Mouse (Mus musculus) lung, embryonic 14.5 days (tissue): ENCODE measurements around the gene Slc22a20. TPM values are rescaled to one million over a fixed set of nuclear protein-coding genes. Genes with fewer than 3 reads are reported as not detected.

Experiments
- ATAC-seq: fragments of 200-750 bp; cut with Nextera tagmentation; 2 replicates; pipeline ENCODE4 v1.8.0; 2017; ENCODE audit warnings: mild to moderate bottlenecking, moderate TSS enrichment, moderate library complexity; ENCODE audit not compliant: insufficient read depth
- DNase-seq: peaks from one replicate; pipeline ENCODE4 v3.0.0-alpha.2; 2015
- H3K27ac ChIP-seq: fragments of 300-500 bp; sonication (generic); 2 replicates; pipeline ENCODE4 v1.5.1; 2014; ENCODE audit warnings: low read depth, mild to moderate bottlenecking, moderate library complexity
- H3K27me3 ChIP-seq: fragments of 300-500 bp; sonication (generic); 2 replicates; pipeline ENCODE4 v1.6.1; 2014; ENCODE audit warnings: low read length, control low read depth; ENCODE audit not compliant: insufficient read depth
- H3K36me3 ChIP-seq: fragments of 300-500 bp; sonication (generic); 2 replicates; pipeline ENCODE4 v1.6.1; 2014; ENCODE audit warnings: control low read depth; ENCODE audit not compliant: insufficient read depth
- H3K4me1 ChIP-seq: fragments of 300-500 bp; sonication (generic); 2 replicates; pipeline ENCODE4 v1.6.1; 2014; ENCODE audit warnings: antibody characterized with exemption, control low read depth; ENCODE audit not compliant: insufficient read depth
- H3K4me2 ChIP-seq: fragments of 300-500 bp; sonication (generic); 2 replicates; pipeline ENCODE4 v1.6.1; 2014; ENCODE audit warnings: mild to moderate bottlenecking
- H3K4me3 ChIP-seq: fragments of 300-500 bp; sonication (generic); 2 replicates; pipeline ENCODE4 v1.5.1; 2014; ENCODE audit warnings: low read depth, low read length
- H3K9ac ChIP-seq: fragments of 300-500 bp; sonication (generic); 2 replicates; pipeline ENCODE4 v1.6.1; 2014
- H3K9me3 ChIP-seq: fragments of 300-500 bp; sonication (generic); 2 replicates; pipeline ENCODE4 v1.6.1; 2016; ENCODE audit warnings: low read depth, low read length, control low read depth
- CTCF ChIP-seq: IDR thresholded peaks from 2 replicates; pipeline ENCODE4 v1.5.1; 2016; ENCODE audit warnings: antibody characterized with exemption, low read depth
- WGBS: fragments of 180-500 bp; shearing (Covaris S2); extraction: QIAGEN DNeasy Blood & Tissue Kit; methylation state at CpG from one replicate; pipeline ENCODE4 v1.1.7; 2014; 5-methylcytosine and 5-hydroxymethylcytosine counted together
- polyA plus RNA-seq: library from polyadenylated mRNA; unstranded; fragments of >200 nt; fragmentation: Nextera tagmentation; extraction: Ambion mirVana; gene quantifications from 2 replicates; pipeline ENCODE4 v1.2.1, GENCODE M21; 2014

Slc22a20 gene
- polyA plus RNA-seq, 1 experiment from 2014 or later, result not detected

GRCm38 (mm10) chr19:5921715-5922114 lies 64.2 kb downstream of the Slc22a20 start:
- Histone ChIP-seq H3K4me3 (peak overlapping the region; percentile 9), H3K4me2 (peak overlapping the region; percentile 96), H3K27me3 (no peaks in the 10 kb centered on the region), H3K9ac (peak overlapping the region; percentile 24), H3K4me1 (peaks cover 10% of the 10 kb centered on the region; the same call in 1 of the 2 replicates), H3K36me3 (peaks cover 20% of the 10 kb centered on the region), H3K27ac (peak overlapping the region; percentile 12; the same call in 1 of the 2 replicates), H3K9me3 (no peaks in the 10 kb centered on the region)
- DNase-seq, result peak; percentile 64
- no peak for TF ChIP-seq CTCF
- ATAC-seq, result no peak
- 13% methylated on average over 9 of the region's 9 CpGs for WGBS

Other genes starting within 250 kb of the Slc22a20 start
- gene Ltbp3, start 245.2 kb downstream of the Slc22a20 start, polyA plus RNA-seq, result 51.8 and 55.9 TPM in 2 replicates
- 74.8 and 84.5 TPM in 2 replicates for gene Scyl1, start 214.7 kb downstream of the Slc22a20 start, polyA plus RNA-seq
- 37.9 and 42.2 TPM in 2 replicates for gene Frmd8, start 110.9 kb downstream of the Slc22a20 start, polyA plus RNA-seq
- gene Slc25a45, start 108.3 kb downstream of the Slc22a20 start, polyA plus RNA-seq, result 2.4 TPM in 2 replicates
- 2.7 and 3.8 TPM in 2 replicates for gene Tigd3, start 92.0 kb downstream of the Slc22a20 start, polyA plus RNA-seq
- 147 and 162 TPM in 2 replicates for gene Dpf2, start 73.1 kb downstream of the Slc22a20 start, polyA plus RNA-seq
- gene Cdc42ep2, start 61.3 kb downstream of the Slc22a20 start, polyA plus RNA-seq, result 9.8 and 9.9 TPM in 2 replicates
- 88.7 and 89.3 TPM in 2 replicates for gene Pola2, start 21.9 kb downstream of the Slc22a20 start, polyA plus RNA-seq
- gene Capn1, start 29.8 kb upstream of the Slc22a20 start, polyA plus RNA-seq, result 9.6 and 11.3 TPM in 2 replicates
- gene Syvn1, start 60.4 kb upstream of the Slc22a20 start, polyA plus RNA-seq, result 30.0 and 34.3 TPM in 2 replicates
- 78.8 and 80.2 TPM in 2 replicates for gene Mrpl49, start 71.6 kb upstream of the Slc22a20 start, polyA plus RNA-seq
- gene Fau, start 71.7 kb upstream of the Slc22a20 start, polyA plus RNA-seq, result 825 and 884 TPM in 2 replicates
- 33.8 and 34.3 TPM in 2 replicates for gene Znhit2, start 75.0 kb upstream of the Slc22a20 start, polyA plus RNA-seq
- gene Tm7sf2, start 82.2 kb upstream of the Slc22a20 start, polyA plus RNA-seq, result 11.3 and 14.9 TPM in 2 replicates
- 63.2 and 63.5 TPM in 2 replicates for gene Vps51, start 91.1 kb upstream of the Slc22a20 start, polyA plus RNA-seq
- gene Tmem262, start 93.9 kb upstream of the Slc22a20 start, polyA plus RNA-seq, result not detected in 2 replicates
- 1.0 and 1.6 TPM in 2 replicates for gene Gm28374, start 96.1 kb upstream of the Slc22a20 start, polyA plus RNA-seq
- gene Zfpl1, start 98.8 kb upstream of the Slc22a20 start, polyA plus RNA-seq, result 68.8 and 72.3 TPM in 2 replicates
- gene Cdca5, start 98.8 kb upstream of the Slc22a20 start, polyA plus RNA-seq, result 49.0 and 52.7 TPM in 2 replicates
- 0.68 TPM in 1 of 2 replicates, not detected in the other for gene AC131692.1, start 108.3 kb upstream of the Slc22a20 start, polyA plus RNA-seq
- gene Naaladl1, start 119.6 kb upstream of the Slc22a20 start, polyA plus RNA-seq, result 0.51 and 0.57 TPM in 2 replicates
- gene Sac3d1, start 132.5 kb upstream of the Slc22a20 start, polyA plus RNA-seq, result 55.2 and 56.5 TPM in 2 replicates
- gene Snx15, start 142.2 kb upstream of the Slc22a20 start, polyA plus RNA-seq, result 28.6 and 35.3 TPM in 2 replicates
- gene Batf2, start 154.8 kb upstream of the Slc22a20 start, polyA plus RNA-seq, result 0.18 and 0.28 TPM in 2 replicates
- 78.8 and 89.2 TPM in 2 replicates for gene Arl2, start 155.4 kb upstream of the Slc22a20 start, polyA plus RNA-seq
- not detected in 2 replicates for gene Majin, start 198.2 kb upstream of the Slc22a20 start, polyA plus RNA-seq
- 0.54 and 0.78 TPM in 2 replicates for gene Gpha2, start 240.2 kb upstream of the Slc22a20 start, polyA plus RNA-seq
- 16.4 and 19.3 TPM in 2 replicates for gene Ppp2r5b, start 249.7 kb upstream of the Slc22a20 start, polyA plus RNA-seq